Mouse (Mus musculus) liver, adult 2 months (tissue): ENCODE measurements at regions not wholly inside any gene's neighbourhood (a gene's known extent, or its start where the extent isn't known, plus 50 kb on each side); places are given as distances from the start of the nearest gene placed in this dataset.

Experiments
- CTCF ChIP-seq: fragments of 200-500 bp; IDR thresholded peaks from 2 replicates; pipeline ENCODE4 v1.5.1; 2011; ENCODE audit warnings: low read depth, low read length, control low read depth
- POLR2A ChIP-seq: fragments of 200-500 bp; IDR thresholded peaks from 2 replicates; pipeline ENCODE4 v1.6.1; 2011; ENCODE audit warnings: low read length, control low read depth; ENCODE audit not compliant: insufficient read depth; ENCODE audit errors: extremely low read depth

DNA sequence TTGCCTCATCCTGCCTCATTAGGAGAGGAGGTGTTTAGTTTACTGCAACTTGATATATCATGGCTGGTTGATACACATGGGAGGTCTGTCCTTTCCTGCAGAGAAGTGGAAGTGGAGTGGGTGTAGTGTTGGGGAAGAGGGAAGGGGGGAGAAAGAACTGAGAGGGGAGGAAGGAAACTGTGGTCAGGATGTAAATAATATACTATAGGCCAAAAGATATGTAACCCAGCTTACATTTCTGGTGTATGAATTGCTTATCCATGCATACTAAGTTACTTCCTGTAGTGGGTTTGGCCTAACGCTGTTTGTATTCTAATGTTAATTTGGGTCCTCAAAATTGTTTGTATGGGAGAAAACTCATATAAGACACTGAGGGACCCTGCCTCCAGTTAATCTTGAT, 289.6 kb downstream of the Cetn3 start:
- TF ChIP-seq POLR2A = no peak
- TF ChIP-seq CTCF = no peak
